Mouse (Mus musculus) bone marrow macrophage, adult 2 months (primary cell): Measurements from ENCODE around the gene Krtap4-7.
"Not testable (repeated sequence)": the region's sequence is repeated elsewhere in the genome, so short reads cannot be mapped to it uniquely, and the experiment has no call there.

Experiments used
- CTCF ChIP-seq: IDR thresholded peaks from 2 replicates; pipeline ENCODE4 v1.5.1; 2012; ENCODE audit warnings: low read depth, mild to moderate bottlenecking, low read length, moderate library complexity
- POLR2A ChIP-seq: IDR thresholded peaks from 2 replicates; pipeline ENCODE4 v1.6.1; 2012; ENCODE audit warnings: mild to moderate bottlenecking, low read depth, low read length, borderline replicate concordance

GRCm38 (mm10) chr11:99610089-99610488 is 33.8 kb downstream of the Krtap4-7 start, which contains the start of gene Gm11937:
- not testable (repeated sequence) for TF ChIP-seq POLR2A, CTCF
